Mouse (Mus musculus) mature B cell (primary cell): ENCODE results near the gene Arrdc2.
"Not testable (repeated sequence)": the region's sequence is repeated elsewhere in the genome, so short reads cannot be mapped to it uniquely, and the experiment has no call there.

Experiments used
- in situ Hi-C: fragments of 300-500 bp; cut with MboI; formaldehyde crosslinking; loops from 2 replicates; pipeline ENCODE4 v1.14.3; 2019

The Arrdc2 gene

GRCm38 (mm10) chr8:70841147-70842072 is 1.9 kb upstream of the Arrdc2 start:
- in situ Hi-C loops: loop anchor here (10.0 kb wide), 1 partner anchor 127 kb away; the partner anchor contains the start of gene Gm3336

GRCm38 (mm10) chr8:70840590-70840989 is 1.1 kb upstream of the Arrdc2 start:
- in situ Hi-C loops: loop anchor here (10.0 kb wide), 1 partner anchor 126 kb away; the partner anchor contains the start of gene Gm3336

- in situ Hi-C loops: no loop called here
These were observed 689 bp downstream of the Arrdc2 start for GRCm38 (mm10) chr8:70838654-70839407.

GRCm38 (mm10) chr8:70836666-70837065 is 2.9 kb downstream of the Arrdc2 start:
- in situ Hi-C loops: no loop called here

GRCm38 (mm10) chr8:70834071-70834470 is 5.4 kb downstream of the Arrdc2 start:
- in situ Hi-C loops: no loop called here

GRCm38 (mm10) chr8:70833520-70833919 is 6.0 kb downstream of the Arrdc2 start:
- in situ Hi-C loops: no loop called here

- in situ Hi-C loops: no loop called here
These were observed 6.5 kb downstream of the Arrdc2 start for GRCm38 (mm10) chr8:70833018-70833482.

- in situ Hi-C loops: no loop called here
These were observed 7.1 kb downstream of the Arrdc2 start for GRCm38 (mm10) chr8:70832371-70832770.

GRCm38 (mm10) chr8:70831517-70831916 is 8.0 kb downstream of the Arrdc2 start:
- in situ Hi-C loops: no loop called here

GRCm38 (mm10) chr8:70827796-70828195 is 11.7 kb downstream of the Arrdc2 start:
- in situ Hi-C loops: no loop called here

GRCm38 (mm10) chr8:70827010-70827409 is 12.5 kb downstream of the Arrdc2 start:
- in situ Hi-C loops: no loop called here

GRCm38 (mm10) chr8:70825816-70826215 is 13.7 kb downstream of the Arrdc2 start:
- in situ Hi-C loops: no loop called here

GRCm38 (mm10) chr8:70823802-70824201 is 15.7 kb downstream of the Arrdc2 start:
- in situ Hi-C loops: no loop called here

GRCm38 (mm10) chr8:70822594-70822993 is 16.9 kb downstream of the Arrdc2 start:
- in situ Hi-C loops: not testable (repeated sequence)

GRCm38 (mm10) chr8:70821992-70822391 is 17.5 kb downstream of the Arrdc2 start:
- in situ Hi-C loops: no loop called here

- in situ Hi-C loops: no loop called here
These were observed 18.0 kb downstream of the Arrdc2 start for GRCm38 (mm10) chr8:70821399-70821962.

GRCm38 (mm10) chr8:70820101-70820935 is 19.2 kb downstream of the Arrdc2 start:
- in situ Hi-C loops: no loop called here

- in situ Hi-C loops: no loop called here
These were observed 22.8 kb downstream of the Arrdc2 start for GRCm38 (mm10) chr8:70816679-70817078.

GRCm38 (mm10) chr8:70812885-70813284 is 26.6 kb downstream of the Arrdc2 start:
- in situ Hi-C loops: no loop called here

GRCm38 (mm10) chr8:70812055-70812454 is 27.5 kb downstream of the Arrdc2 start:
- in situ Hi-C loops: no loop called here

- in situ Hi-C loops: no loop called here
These were observed 28.4 kb downstream of the Arrdc2 start for GRCm38 (mm10) chr8:70810962-70811680.
